Mouse (Mus musculus): ENCODE data around the gene Meiob. TPM values are rescaled to one million over a fixed set of nuclear protein-coding genes. Genes with fewer than 3 reads are reported as not detected.
A peak's percentile ranks its signal among the peaks of the same experiment; 100 is the strongest.

The Meiob gene
- polyA plus RNA-seq, 1 experiment from 2014 or later, result not detected

DNA sequence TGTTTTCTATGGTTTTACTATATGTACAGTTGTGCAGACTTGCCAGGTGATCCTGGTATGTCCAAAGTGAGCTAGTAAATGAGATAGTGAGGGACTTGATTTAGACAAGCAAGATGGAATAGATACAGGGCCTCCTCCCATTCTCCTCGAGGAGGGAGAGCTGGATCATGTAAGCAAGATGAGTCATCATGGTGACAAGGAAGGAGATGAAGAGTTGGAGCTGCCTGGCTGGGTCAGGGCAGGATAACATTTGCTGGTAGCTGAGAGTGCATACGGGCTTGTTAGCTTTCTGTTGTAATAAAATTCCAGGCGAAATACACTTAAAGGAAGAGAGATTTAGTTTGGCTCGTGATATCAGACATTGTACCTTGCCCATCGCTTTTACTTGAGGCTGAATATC lies 36.3 kb downstream of the Meiob start:
- H3K27me3 ChIP-seq (replicated peaks; ENCODE audit: low read depth, poor library complexity, severe bottlenecking), result peaks cover 25% of the 10 kb centered on the region
- no peak overlapping the region for H3K4me3 ChIP-seq
- H3K9me3 ChIP-seq, result no peaks in the 10 kb centered on the region
- H3K4me1 ChIP-seq, result no peaks in the 10 kb centered on the region
- DNase-seq (ENCODE audit: low spot score), result no peak
- H3K27ac ChIP-seq (replicated peaks), result no peak overlapping the region
- 65% methylated on average over 5 of the region's 5 CpGs for WGBS
- H3K36me3 ChIP-seq (replicated peaks), result no peaks in the 10 kb centered on the region

DNA sequence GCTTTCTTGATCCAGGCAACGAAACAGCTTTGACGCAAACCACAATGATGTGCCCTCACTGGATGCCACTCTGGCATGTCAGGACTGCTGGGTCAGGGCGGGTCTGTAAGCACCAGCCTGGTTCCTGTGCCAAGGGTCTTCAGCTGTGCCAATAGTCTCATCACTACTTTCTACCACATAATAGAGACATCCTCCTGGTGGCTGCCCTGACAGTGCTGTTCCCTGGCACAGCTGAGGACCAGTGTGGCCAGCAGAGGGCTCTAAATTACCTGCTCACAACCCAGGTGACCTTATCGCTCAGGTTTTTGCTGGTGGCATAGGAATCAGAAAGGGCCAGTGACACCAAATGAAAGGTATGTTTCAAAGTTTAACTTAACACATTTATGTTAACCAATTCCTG lies 37.0 kb downstream of the Meiob start:
- WGBS, result 49% methylated on average over 4 of the region's 4 CpGs

DNA sequence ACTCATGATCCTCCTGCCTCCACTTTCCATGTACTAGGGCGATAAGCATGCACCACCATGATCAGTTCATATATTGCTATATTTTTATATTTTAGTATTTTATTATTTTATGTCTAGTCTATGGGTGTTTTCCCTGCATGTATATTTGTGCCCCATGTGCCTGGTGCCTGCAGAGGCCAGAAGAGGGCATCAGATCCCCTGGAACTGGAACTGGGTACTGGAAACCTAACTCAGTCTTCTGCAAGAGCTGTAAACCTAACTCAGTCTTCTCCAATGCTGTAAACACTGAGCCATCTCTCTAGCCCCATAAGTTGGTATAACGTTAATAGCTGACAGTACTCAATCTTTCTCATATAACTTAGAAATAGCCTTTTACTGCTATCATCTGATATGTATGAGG lies 38.5 kb downstream of the Meiob start:
- Histone ChIP-seq H3K27me3 (replicated peaks; ENCODE audit: low read depth, poor library complexity, severe bottlenecking) (peaks cover 25% of the 10 kb centered on the region), H3K9me3 (no peaks in the 10 kb centered on the region), H3K4me1 (no peaks in the 10 kb centered on the region), H3K36me3 (replicated peaks) (no peaks in the 10 kb centered on the region), H3K27ac (replicated peaks) (no peak overlapping the region), H3K4me3 (no peak overlapping the region)
- DNase-seq (ENCODE audit: low spot score), result no peak
- WGBS, result 48% methylated on average over 2 of the region's 2 CpGs

More for the DNA sequence above, 37.0 kb downstream of the Meiob start:
- H3K36me3 ChIP-seq (replicated peaks), result no peaks in the 10 kb centered on the region
- no peak overlapping the region for H3K27ac ChIP-seq (replicated peaks)
- peaks cover 25% of the 10 kb centered on the region for H3K27me3 ChIP-seq (replicated peaks; ENCODE audit: low read depth, poor library complexity, severe bottlenecking)
- DNase-seq (ENCODE audit: low spot score), result no peak
- no peaks in the 10 kb centered on the region for H3K9me3 ChIP-seq
- no peaks in the 10 kb centered on the region for H3K4me1 ChIP-seq
- no peak overlapping the region for H3K4me3 ChIP-seq

DNA sequence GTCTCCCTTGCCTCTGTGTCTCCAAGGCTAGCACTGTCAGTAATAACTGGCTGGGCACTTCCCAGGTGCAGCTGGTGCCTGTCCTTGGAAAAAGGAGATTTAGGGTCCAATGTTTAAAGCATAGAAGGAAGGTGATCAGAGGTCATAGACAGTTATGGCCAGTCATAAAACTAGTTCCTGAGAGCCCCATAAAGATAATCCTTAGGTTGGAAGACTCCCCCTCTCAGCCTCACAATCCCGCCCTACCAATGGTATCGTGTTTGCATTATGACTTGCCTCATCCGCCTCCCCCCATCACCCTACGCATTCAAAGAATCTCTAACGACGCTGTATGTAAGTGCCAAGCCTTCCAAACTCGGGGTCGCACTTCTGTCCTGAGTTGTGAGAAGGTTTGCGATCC lies 40.4 kb downstream of the Meiob start:
- H3K27me3 ChIP-seq (replicated peaks; ENCODE audit: low read depth, poor library complexity, severe bottlenecking), result peaks cover 25% of the 10 kb centered on the region
- H3K9me3 ChIP-seq, result no peaks in the 10 kb centered on the region
- peaks cover 12% of the 10 kb centered on the region for H3K4me1 ChIP-seq
- H3K36me3 ChIP-seq (replicated peaks), result no peaks in the 10 kb centered on the region
- H3K4me3 ChIP-seq, result no peak overlapping the region
- no peak overlapping the region for H3K27ac ChIP-seq (replicated peaks)
- no peak for DNase-seq (ENCODE audit: low spot score)
- WGBS, result 51% methylated on average over 9 of the region's 9 CpGs

DNA sequence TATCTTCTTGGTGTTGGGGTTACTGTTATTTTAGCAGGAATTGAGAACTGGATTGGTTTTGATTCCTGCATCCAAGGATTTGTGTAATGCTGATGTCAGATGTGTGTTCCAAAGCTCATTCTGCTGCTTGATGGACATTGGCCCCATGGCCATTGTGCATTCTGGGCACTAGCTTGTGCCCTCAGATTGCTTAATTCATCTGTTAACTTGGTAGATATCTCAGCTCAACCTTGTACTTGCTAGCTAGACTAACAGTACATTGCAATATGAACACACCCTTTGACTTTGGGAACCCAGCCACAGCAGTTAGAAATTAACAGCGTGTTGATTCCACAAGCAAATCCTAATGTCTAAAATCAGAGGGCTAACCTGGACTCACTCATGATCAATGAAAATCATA lies 43.3 kb downstream of the Meiob start:
- H3K9me3 ChIP-seq, result no peaks in the 10 kb centered on the region
- H3K4me1 ChIP-seq, result peaks cover 23% of the 10 kb centered on the region
- DNase-seq (ENCODE audit: low spot score), result no peak
- 97% methylated on average over 1 of the region's 1 CpGs for WGBS
- no peak overlapping the region for H3K4me3 ChIP-seq
- H3K27ac ChIP-seq (replicated peaks), result no peak overlapping the region
- H3K36me3 ChIP-seq (replicated peaks), result no peaks in the 10 kb centered on the region
- H3K27me3 ChIP-seq (replicated peaks; ENCODE audit: low read depth, poor library complexity, severe bottlenecking), result peaks cover 24% of the 10 kb centered on the region

DNA sequence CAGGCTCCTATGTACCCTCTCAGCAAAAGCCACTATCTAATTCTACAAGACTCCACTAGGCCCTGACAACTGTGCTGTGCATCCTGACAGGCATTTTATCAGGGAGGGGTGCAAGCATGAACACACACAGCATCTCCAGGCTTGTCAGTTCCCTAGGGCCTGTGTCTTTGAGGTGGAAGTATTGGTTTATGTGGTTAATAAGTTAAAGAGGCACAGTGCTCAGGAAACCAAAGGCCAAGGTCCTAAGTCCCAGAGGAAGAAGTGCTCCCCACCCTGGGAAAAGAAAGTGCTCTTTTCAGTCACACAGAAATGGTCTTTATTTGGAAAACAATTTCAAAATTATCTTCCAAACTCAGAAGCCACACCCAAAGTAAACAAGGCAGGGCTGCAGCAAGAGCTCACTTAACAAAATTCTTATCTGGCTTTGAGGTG lies 44.5 kb downstream of the Meiob start:
- H3K36me3 ChIP-seq (replicated peaks), result peaks cover 4% of the 10 kb centered on the region
- H3K4me3 ChIP-seq, result peak overlapping the region; percentile 87

DNA sequence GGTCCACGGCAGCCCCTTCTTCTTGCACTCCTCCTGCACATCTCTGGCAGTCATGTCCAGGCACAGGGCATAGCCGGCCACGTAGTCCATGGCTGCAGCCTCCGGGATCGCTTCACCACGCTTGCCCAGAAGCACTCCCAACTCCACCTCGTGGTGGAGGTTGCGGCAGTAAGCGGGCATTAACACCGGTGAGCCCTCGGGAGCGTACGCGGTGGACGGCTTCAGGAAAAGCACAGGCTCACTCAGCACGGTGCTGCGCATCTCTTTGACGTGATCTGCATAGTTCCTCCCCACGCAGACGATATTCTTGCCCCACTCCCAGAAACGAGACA lies 45.6 kb downstream of the Meiob start:
- no peaks in the 10 kb centered on the region for H3K9me3 ChIP-seq
- peaks cover 8% of the 10 kb centered on the region for H3K36me3 ChIP-seq (replicated peaks)
- peak overlapping the region; percentile 87 for H3K4me3 ChIP-seq
- H3K27me3 ChIP-seq (replicated peaks; ENCODE audit: low read depth, poor library complexity, severe bottlenecking), result peaks cover 16% of the 10 kb centered on the region
- under 1% methylated on average over 21 of the region's 21 CpGs for WGBS
- peak overlapping the region; percentile 91 for H3K27ac ChIP-seq (replicated peaks)
- no peak for DNase-seq (ENCODE audit: low spot score)
- peaks cover 23% of the 10 kb centered on the region for H3K4me1 ChIP-seq

More for the DNA sequence above, 44.5 kb downstream of the Meiob start:
- no peak overlapping the region for H3K27ac ChIP-seq (replicated peaks)
- H3K9me3 ChIP-seq, result no peaks in the 10 kb centered on the region
- H3K4me1 ChIP-seq, result peaks cover 23% of the 10 kb centered on the region
- peaks cover 24% of the 10 kb centered on the region for H3K27me3 ChIP-seq (replicated peaks; ENCODE audit: low read depth, poor library complexity, severe bottlenecking)
- no peak for DNase-seq (ENCODE audit: low spot score)

DNA sequence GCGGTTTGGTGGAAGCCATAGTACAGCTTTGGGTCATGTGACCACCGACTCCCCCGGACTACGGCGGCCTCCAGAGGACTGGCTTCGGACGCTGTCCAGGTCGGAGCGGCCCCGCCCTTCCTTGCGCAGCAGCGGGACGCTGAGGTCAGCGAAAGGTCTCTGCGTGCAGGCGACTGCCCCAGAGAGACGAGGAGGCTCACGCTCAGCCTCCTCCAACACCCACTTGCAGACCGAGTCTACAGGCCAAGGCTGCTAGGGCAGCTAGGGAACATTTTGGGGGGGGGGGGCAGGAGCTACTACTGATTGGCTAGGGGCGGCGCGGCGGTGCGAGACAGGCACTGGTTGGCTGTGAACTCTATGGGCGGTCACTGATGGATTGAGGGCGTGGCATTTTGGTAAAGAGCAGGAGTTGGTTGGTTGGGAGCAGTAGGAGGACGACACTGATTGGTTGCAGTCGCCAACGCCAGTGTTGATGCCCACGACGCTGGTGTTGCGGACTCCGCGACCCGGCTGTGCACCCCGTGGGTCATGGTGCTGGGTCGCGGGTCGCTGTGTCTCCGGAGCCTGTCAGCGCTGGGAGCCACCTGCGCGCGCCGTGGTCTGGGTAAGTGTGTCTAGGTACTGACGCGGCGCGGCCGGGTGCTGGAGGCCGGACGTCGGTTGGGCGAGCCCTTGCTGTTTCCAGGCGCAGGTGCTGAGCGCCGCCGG lies 46.1 kb downstream of the Meiob start, which contains the start of gene Fahd1:
TSS of gene Fahd1 (minus strand) at position 300 of the 708 bp plus-strand sequence.
- Histone ChIP-seq H3K27ac (replicated peaks) (peak within 1 kb of the TSS; percentile 91), H3K4me3 (peak within 1 kb of the TSS; percentile 87), H3K4me1 (peaks cover 23% of the 10 kb centered on the region), H3K9me3 (no peaks in the 10 kb centered on the region), H3K36me3 (replicated peaks) (peaks cover 8% of the 10 kb centered on the region), H3K27me3 (replicated peaks; ENCODE audit: low read depth, poor library complexity, severe bottlenecking) (peaks cover 14% of the 10 kb centered on the region)
- peak; percentile 97 for DNase-seq (ENCODE audit: low spot score)
- WGBS, result under 1% methylated on average over 58 of the region's 58 CpGs

DNA sequence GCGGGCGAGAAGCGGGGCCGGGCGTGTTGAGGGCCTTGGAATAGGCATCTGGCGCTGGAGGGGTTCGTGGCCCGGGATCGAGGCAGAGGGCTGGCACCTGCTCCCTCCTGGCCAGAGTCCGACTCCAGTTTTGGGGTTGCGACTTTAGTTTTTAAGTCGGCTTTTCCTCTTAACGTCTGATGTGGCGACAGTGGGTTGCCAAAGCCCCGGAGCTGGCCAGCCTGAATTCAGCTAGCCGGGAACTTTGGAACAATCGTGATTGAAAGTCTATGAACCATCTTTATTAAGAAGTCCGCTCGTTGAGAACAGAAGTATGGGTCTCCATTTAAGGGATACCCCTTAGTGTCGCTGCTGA lies 46.7 kb downstream of the Meiob start:
- peaks cover 23% of the 10 kb centered on the region for H3K4me1 ChIP-seq

DNA sequence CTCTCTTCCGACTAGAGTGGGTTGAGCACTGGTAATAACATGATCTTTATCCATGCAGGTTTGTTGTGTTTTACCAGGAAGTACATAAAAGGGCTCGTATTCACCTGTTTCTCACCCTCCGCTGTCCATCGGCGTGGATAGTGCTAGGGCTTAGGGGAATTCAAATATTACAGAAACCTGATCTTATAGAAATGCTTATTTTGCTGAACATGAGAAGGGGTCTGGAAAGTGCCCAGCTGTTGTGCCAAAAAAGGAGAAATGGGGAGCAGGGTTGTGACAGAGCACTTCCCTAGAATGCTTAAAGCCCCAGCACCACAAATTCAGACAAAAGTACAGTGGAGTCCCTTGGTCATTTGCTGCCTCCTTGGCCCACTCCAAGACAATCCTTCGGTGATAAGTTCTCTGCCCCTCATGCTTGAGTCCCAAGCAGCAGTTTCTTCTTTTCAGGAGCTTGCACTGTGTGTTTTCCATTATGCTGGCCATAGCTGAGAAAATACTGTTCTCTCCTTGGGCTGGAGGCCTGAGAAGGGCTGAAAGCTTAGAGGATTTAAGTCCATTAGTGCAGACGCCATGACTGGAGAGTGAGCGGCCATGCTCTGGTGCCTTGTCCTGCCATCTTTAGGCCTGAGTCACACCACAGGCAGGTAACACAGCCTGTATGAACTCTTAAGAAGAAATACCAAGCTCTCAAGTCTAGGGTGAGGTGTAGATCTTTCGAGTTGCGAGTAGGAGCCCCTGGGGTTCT lies 47.5 kb downstream of the Meiob start:
- Histone ChIP-seq H3K9me3 (no peaks in the 10 kb centered on the region), H3K27ac (replicated peaks) (no peak overlapping the region), H3K27me3 (replicated peaks; ENCODE audit: low read depth, poor library complexity, severe bottlenecking) (peaks cover 14% of the 10 kb centered on the region), H3K36me3 (replicated peaks) (peaks cover 10% of the 10 kb centered on the region), H3K4me1 (peaks cover 23% of the 10 kb centered on the region), H3K4me3 (peak overlapping the region; percentile 87)
- no peak for DNase-seq (ENCODE audit: low spot score)
- WGBS, result 78% methylated on average over 10 of the region's 10 CpGs

More for the DNA sequence above, 46.7 kb downstream of the Meiob start:
- peaks cover 14% of the 10 kb centered on the region for H3K27me3 ChIP-seq (replicated peaks; ENCODE audit: low read depth, poor library complexity, severe bottlenecking)
- peak overlapping the region; percentile 87 for H3K4me3 ChIP-seq
- 2% methylated on average over 20 of the region's 20 CpGs for WGBS
- no peaks in the 10 kb centered on the region for H3K9me3 ChIP-seq
- H3K36me3 ChIP-seq (replicated peaks), result peaks cover 8% of the 10 kb centered on the region
- DNase-seq (ENCODE audit: low spot score), result no peak
- peak overlapping the region; percentile 91 for H3K27ac ChIP-seq (replicated peaks)

DNA sequence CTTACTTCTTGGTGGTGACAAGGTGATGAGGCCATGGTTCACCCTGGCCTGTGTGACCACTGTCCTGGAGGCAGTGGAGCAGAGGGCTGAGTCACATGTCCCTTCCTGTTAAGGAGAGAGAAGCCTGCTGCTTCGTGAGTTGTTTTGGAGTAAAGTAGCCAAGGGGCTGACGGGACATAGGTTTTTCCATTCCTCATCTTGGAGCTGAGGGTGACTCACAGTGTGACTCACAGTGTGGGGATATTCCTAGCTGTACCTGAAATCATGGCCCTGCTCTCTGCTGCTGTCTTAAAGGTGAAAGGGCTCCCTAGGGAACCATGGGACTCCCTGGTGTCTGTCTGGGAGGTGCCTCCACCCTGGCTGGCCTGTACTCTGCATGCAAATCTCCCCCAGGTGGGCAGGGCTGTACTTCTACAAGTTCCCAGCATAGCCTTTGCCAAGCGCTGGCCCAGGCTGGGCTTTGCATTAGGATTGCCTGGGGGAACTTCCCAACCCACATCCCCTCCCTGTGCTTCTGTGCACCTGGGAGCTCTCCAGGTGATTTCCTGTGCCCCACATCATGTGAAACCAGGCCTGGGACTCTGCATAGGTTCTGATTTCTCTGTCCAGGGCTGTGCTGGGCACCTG lies 51.9 kb downstream of the Meiob start:
- no peak for DNase-seq (ENCODE audit: low spot score)
- Histone ChIP-seq H3K4me3 (no peak overlapping the region), H3K9me3 (no peaks in the 10 kb centered on the region), H3K27ac (replicated peaks) (no peak overlapping the region), H3K36me3 (replicated peaks) (peaks cover 33% of the 10 kb centered on the region), H3K27me3 (replicated peaks; ENCODE audit: low read depth, poor library complexity, severe bottlenecking) (peaks cover 10% of the 10 kb centered on the region), H3K4me1 (peaks cover 6% of the 10 kb centered on the region)
- WGBS, result 80% methylated on average over 3 of the region's 3 CpGs

DNA sequence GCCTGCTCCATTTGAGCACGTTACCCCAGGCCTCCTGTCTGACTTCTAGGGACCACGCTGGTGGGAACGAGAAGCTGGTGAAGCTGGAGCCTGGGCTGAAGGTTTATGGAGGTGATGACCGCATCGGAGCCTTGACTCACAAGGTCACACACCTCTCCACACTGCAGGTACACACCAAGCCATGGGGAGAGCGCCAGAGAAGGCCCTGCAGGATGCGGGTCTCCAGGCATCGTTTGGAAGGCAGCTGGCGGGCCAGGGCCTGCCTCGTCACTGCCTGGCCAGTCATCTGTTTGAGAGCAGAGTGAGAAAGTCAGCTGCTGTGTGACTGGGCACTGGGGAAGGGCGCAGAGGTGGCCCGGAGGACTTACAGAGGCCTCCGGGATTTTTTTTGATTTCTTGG lies 52.5 kb downstream of the Meiob start:
- Histone ChIP-seq H3K27ac (replicated peaks) (no peak overlapping the region), H3K9me3 (no peaks in the 10 kb centered on the region), H3K4me1 (no peaks in the 10 kb centered on the region), H3K36me3 (replicated peaks) (peaks cover 39% of the 10 kb centered on the region), H3K4me3 (no peak overlapping the region), H3K27me3 (replicated peaks; ENCODE audit: low read depth, poor library complexity, severe bottlenecking) (peaks cover 3% of the 10 kb centered on the region)
- DNase-seq (ENCODE audit: low spot score), result no peak
- 86% methylated on average over 13 of the region's 13 CpGs for WGBS
